Mouse (Mus musculus): ENCODE data around the gene Fbln5.
A peak's percentile ranks its signal among the peaks of the same experiment; 100 is the strongest.

DNA sequence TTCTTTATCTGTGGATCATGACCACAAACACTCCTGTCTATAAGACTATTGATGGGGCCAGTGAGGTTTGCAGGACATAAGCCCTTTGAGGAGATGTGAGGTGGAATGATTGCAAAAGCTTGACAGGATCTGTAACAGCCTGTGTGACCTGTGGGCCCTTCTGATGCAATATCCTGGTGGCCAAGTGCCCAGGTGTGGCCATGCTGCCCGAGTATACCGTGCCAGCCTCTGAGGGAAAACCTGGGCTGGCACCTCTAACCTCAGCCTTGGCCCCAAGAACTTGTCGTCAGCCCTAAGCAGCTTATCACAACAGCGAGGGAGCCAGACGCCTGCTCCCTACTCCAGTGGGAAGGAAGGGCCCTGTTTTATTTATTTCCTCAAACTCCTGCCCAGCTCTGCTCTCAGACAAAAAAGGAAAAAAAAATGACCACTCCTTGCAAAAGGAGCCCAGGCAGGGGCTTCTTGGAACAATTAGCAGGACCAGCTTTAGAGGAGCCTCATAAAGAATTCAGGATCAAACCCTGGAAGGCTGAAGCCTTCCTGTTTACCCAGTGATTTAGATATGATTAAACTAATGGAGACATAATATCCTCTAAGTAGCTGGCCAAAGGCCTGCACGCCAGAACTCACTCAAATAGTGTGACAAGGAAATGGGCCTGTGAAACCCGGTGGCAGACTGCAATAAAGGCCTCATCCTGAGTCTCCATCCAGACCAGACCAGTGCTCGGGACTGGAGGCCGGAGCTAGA lies 51.4 kb downstream of the Fbln5 start:
- TF ChIP-seq CTCF (IDR thresholded peaks at IDR 0.05; ENCODE audit: low read depth) (no peak), EP300 (optimal IDR thresholded peaks at IDR 0.05) (peak; percentile 52)

All from stomach, postnatal 0 days (tissue).